Mouse (Mus musculus) intestine, embryonic 14.5 days (tissue): ENCODE data around the gene Arhgef26. TPM values are rescaled to one million over a fixed set of nuclear protein-coding genes. Genes with fewer than 3 reads are reported as not detected.

Source experiments
- polyA plus RNA-seq: library from polyadenylated mRNA; unstranded; fragments of >200 nt; fragmentation: Nextera tagmentation; extraction: Ambion mirVana; gene quantifications from 2 replicates; pipeline ENCODE4 v1.2.1, GENCODE M21; 2014

Gene Arhgef26
- polyA plus RNA-seq, 1 experiment from 2014 or later: 14.6 TPM

Other genes with a start within 250 kb of the Arhgef26 start
- gene Dhx36, start 168.7 kb downstream of the Arhgef26 start, polyA plus RNA-seq: 32.3 and 34.2 TPM in 2 replicates